Mouse (Mus musculus) lung, embryonic 15.5 days (tissue): Measurements from ENCODE around the gene Nadk. TPM values are rescaled to one million over a fixed set of nuclear protein-coding genes. Genes with fewer than 3 reads are reported as not detected.

Experiments used
- ATAC-seq: fragments of 200-750 bp; cut with Nextera tagmentation; 2 replicates; pipeline ENCODE4 v1.8.0; 2017; ENCODE audit warnings: moderate number of reproducible peaks, borderline replicate concordance; ENCODE audit not compliant: low FRiP score, low TSS enrichment; ENCODE audit errors: extremely low read depth
- H3K27ac ChIP-seq: fragments of 300-500 bp; sonication (generic); 2 replicates; pipeline ENCODE4 v1.5.1; 2015; ENCODE audit warnings: moderate library complexity, mild to moderate bottlenecking, inconsistent platforms
- H3K27me3 ChIP-seq: fragments of 300-500 bp; sonication (generic); 2 replicates; pipeline ENCODE4 v1.6.1; 2015; ENCODE audit warnings: inconsistent platforms
- H3K36me3 ChIP-seq: fragments of 300-500 bp; sonication (generic); 2 replicates; pipeline ENCODE4 v1.6.1; 2015; ENCODE audit warnings: inconsistent platforms
- H3K4me1 ChIP-seq: fragments of 300-500 bp; sonication (generic); 2 replicates; pipeline ENCODE4 v1.6.1; 2015; ENCODE audit warnings: inconsistent platforms
- H3K4me2 ChIP-seq: fragments of 300-500 bp; sonication (generic); 2 replicates; pipeline ENCODE4 v1.6.1; 2015; ENCODE audit warnings: inconsistent platforms, mild to moderate bottlenecking, moderate library complexity
- H3K4me3 ChIP-seq: fragments of 300-500 bp; sonication (generic); 2 replicates; pipeline ENCODE4 v1.5.1; 2015; ENCODE audit warnings: mild to moderate bottlenecking, inconsistent platforms
- H3K9ac ChIP-seq: fragments of 300-500 bp; sonication (generic); 2 replicates; pipeline ENCODE4 v1.6.1; 2015; ENCODE audit warnings: inconsistent platforms
- H3K9me3 ChIP-seq: fragments of 300-500 bp; sonication (generic); 2 replicates; pipeline ENCODE4 v1.6.1; 2016; ENCODE audit warnings: inconsistent platforms
- WGBS: fragments of 180-500 bp; shearing (Covaris S2); methylation state at CpG from one replicate; pipeline ENCODE4 v1.1.7; 2015; 5-methylcytosine and 5-hydroxymethylcytosine counted together
- polyA plus RNA-seq: library from polyadenylated mRNA; unstranded; fragments of >200 nt; fragmentation: Nextera tagmentation; extraction: Ambion mirVana; gene quantifications from 2 replicates; pipeline ENCODE4 v1.2.1, GENCODE M21; 2015

Nadk gene
- 76.3 and 77.6 TPM in 2 replicates for polyA plus RNA-seq

GRCm38 (mm10) chr4:155561661-155562442 lies at the start of gene Nadk:
Gene Nadk, plus strand, starts transcription at chr4:155562378.
- H3K9ac ChIP-seq: peak within 1 kb of the TSS; percentile 32
- H3K27ac ChIP-seq: peak within 1 kb of the TSS; percentile 94
- H3K27me3 ChIP-seq: no peaks in the 10 kb centered on the region
- peak within 1 kb of the TSS; percentile 91 for H3K4me3 ChIP-seq
- H3K36me3 ChIP-seq: peaks cover 36% of the 10 kb centered on the region
- WGBS: 49% methylated on average over 7 of the region's 7 CpGs
- H3K9me3 ChIP-seq: no peaks in the 10 kb centered on the region
- H3K4me2 ChIP-seq: peak within 1 kb of the TSS; percentile 89
- ATAC-seq: no peak
- H3K4me1 ChIP-seq: peaks cover 44% of the 10 kb centered on the region

- no peak for ATAC-seq
- Histone ChIP-seq H3K4me1 (no peaks in the 10 kb centered on the region; the same call in 1 of the 2 replicates), H3K36me3 (peaks cover 11% of the 10 kb centered on the region; the same call in 1 of the 2 replicates), H3K27me3 (no peaks in the 10 kb centered on the region), H3K27ac (no peak overlapping the region), H3K9me3 (no peaks in the 10 kb centered on the region), H3K9ac (no peak overlapping the region), H3K4me3 (no peak overlapping the region), H3K4me2 (no peak overlapping the region)
- 90% methylated on average over 2 of the region's 2 CpGs for WGBS
Observed at GRCm38 (mm10) chr4:155514810-155515209, 47.4 kb upstream of the Nadk start.

- 82% methylated on average over 7 of the region's 7 CpGs for WGBS
- H3K27me3 ChIP-seq: no peaks in the 10 kb centered on the region
- ATAC-seq: no peak
- no peak overlapping the region for H3K27ac ChIP-seq
- H3K36me3 ChIP-seq: peaks cover 16% of the 10 kb centered on the region; the same call in 1 of the 2 replicates
- H3K4me3 ChIP-seq: no peak overlapping the region
- H3K4me2 ChIP-seq: no peak overlapping the region
- H3K4me1 ChIP-seq: no peaks in the 10 kb centered on the region
- no peaks in the 10 kb centered on the region for H3K9me3 ChIP-seq
- H3K9ac ChIP-seq: no peak overlapping the region
Observed at GRCm38 (mm10) chr4:155517948-155518517, 44.1 kb upstream of the Nadk start.

GRCm38 (mm10) chr4:155522327-155522726 lies 39.9 kb upstream of the Nadk start:
- Histone ChIP-seq H3K4me2 (no peak overlapping the region), H3K27ac (no peak overlapping the region), H3K9me3 (no peaks in the 10 kb centered on the region), H3K4me3 (no peak overlapping the region), H3K27me3 (no peaks in the 10 kb centered on the region), H3K9ac (no peak overlapping the region), H3K4me1 (no peaks in the 10 kb centered on the region), H3K36me3 (peaks cover 12% of the 10 kb centered on the region)
- 58% methylated on average over 7 of the region's 7 CpGs for WGBS
- no peak for ATAC-seq

- Histone ChIP-seq H3K9ac (no peak overlapping the region), H3K4me2 (no peak overlapping the region), H3K4me3 (no peak overlapping the region), H3K27ac (no peak overlapping the region), H3K36me3 (peaks cover 41% of the 10 kb centered on the region), H3K9me3 (no peaks in the 10 kb centered on the region), H3K4me1 (no peaks in the 10 kb centered on the region), H3K27me3 (no peaks in the 10 kb centered on the region)
- ATAC-seq: no peak
- WGBS: 65% methylated on average over 5 of the region's 5 CpGs
Observed at GRCm38 (mm10) chr4:155525751-155526150, 36.4 kb upstream of the Nadk start.

- no peak overlapping the region for H3K4me3 ChIP-seq
- H3K36me3 ChIP-seq: peaks cover 57% of the 10 kb centered on the region
- H3K9me3 ChIP-seq: no peaks in the 10 kb centered on the region
- H3K4me1 ChIP-seq: no peaks in the 10 kb centered on the region
- no peak overlapping the region for H3K27ac ChIP-seq
- no peak for ATAC-seq
- 81% methylated on average over 3 of the region's 3 CpGs for WGBS
- no peak overlapping the region for H3K9ac ChIP-seq
- H3K4me2 ChIP-seq: no peak overlapping the region
- no peaks in the 10 kb centered on the region for H3K27me3 ChIP-seq
Observed at GRCm38 (mm10) chr4:155529294-155529693, 32.9 kb upstream of the Nadk start.

- Histone ChIP-seq H3K27me3 (no peaks in the 10 kb centered on the region), H3K4me2 (no peak overlapping the region), H3K9ac (no peak overlapping the region), H3K4me1 (no peaks in the 10 kb centered on the region), H3K36me3 (peaks cover 78% of the 10 kb centered on the region), H3K4me3 (no peak overlapping the region), H3K9me3 (no peaks in the 10 kb centered on the region), H3K27ac (no peak overlapping the region)
- 91% methylated on average over 7 of the region's 7 CpGs for WGBS
- ATAC-seq: no peak
Observed at GRCm38 (mm10) chr4:155549993-155550392, 12.2 kb upstream of the Nadk start.

- no peak for ATAC-seq
- Histone ChIP-seq H3K9me3 (no peaks in the 10 kb centered on the region), H3K27me3 (no peaks in the 10 kb centered on the region), H3K4me2 (no peak overlapping the region), H3K9ac (no peak overlapping the region), H3K36me3 (peaks cover 79% of the 10 kb centered on the region), H3K4me1 (no peaks in the 10 kb centered on the region), H3K4me3 (no peak overlapping the region), H3K27ac (no peak overlapping the region)
- 72% methylated on average over 2 of the region's 2 CpGs for WGBS
Observed at GRCm38 (mm10) chr4:155550446-155550845, 11.7 kb upstream of the Nadk start.

GRCm38 (mm10) chr4:155551073-155551472 lies 11.1 kb upstream of the Nadk start:
- no peak overlapping the region for H3K9ac ChIP-seq
- no peaks in the 10 kb centered on the region for H3K9me3 ChIP-seq
- 92% methylated on average over 4 of the region's 4 CpGs for WGBS
- H3K27ac ChIP-seq: no peak overlapping the region
- H3K4me2 ChIP-seq: no peak overlapping the region
- H3K36me3 ChIP-seq: peaks cover 80% of the 10 kb centered on the region
- no peaks in the 10 kb centered on the region for H3K27me3 ChIP-seq
- ATAC-seq: no peak
- no peaks in the 10 kb centered on the region for H3K4me1 ChIP-seq
- H3K4me3 ChIP-seq: no peak overlapping the region

GRCm38 (mm10) chr4:155552917-155553532 lies 9.2 kb upstream of the Nadk start:
- H3K27ac ChIP-seq: no peak overlapping the region
- H3K36me3 ChIP-seq: peaks cover 87% of the 10 kb centered on the region
- no peak overlapping the region for H3K9ac ChIP-seq
- no peak for ATAC-seq
- H3K4me1 ChIP-seq: no peaks in the 10 kb centered on the region
- H3K9me3 ChIP-seq: no peaks in the 10 kb centered on the region
- no peaks in the 10 kb centered on the region for H3K27me3 ChIP-seq
- H3K4me2 ChIP-seq: no peak overlapping the region
- H3K4me3 ChIP-seq: no peak overlapping the region
- 95% methylated on average over 6 of the region's 6 CpGs for WGBS

GRCm38 (mm10) chr4:155554880-155555279 lies 7.3 kb upstream of the Nadk start:
- Histone ChIP-seq H3K36me3 (peaks cover 91% of the 10 kb centered on the region), H3K27me3 (no peaks in the 10 kb centered on the region), H3K9me3 (no peaks in the 10 kb centered on the region), H3K27ac (no peak overlapping the region), H3K4me3 (no peak overlapping the region), H3K4me2 (no peak overlapping the region), H3K4me1 (0 out of 2 replicates have a peak, but pooled peaks cover under 1% of the 10 kb centered on the region), H3K9ac (no peak overlapping the region)
- 62% methylated on average over 4 of the region's 4 CpGs for WGBS
- no peak for ATAC-seq

- Histone ChIP-seq H3K27me3 (no peaks in the 10 kb centered on the region), H3K36me3 (peaks cover 91% of the 10 kb centered on the region), H3K4me1 (peaks cover 6% of the 10 kb centered on the region), H3K9ac (no peak overlapping the region), H3K4me3 (no peak overlapping the region), H3K4me2 (no peak overlapping the region), H3K9me3 (no peaks in the 10 kb centered on the region), H3K27ac (no peak overlapping the region)
- 65% methylated on average over 1 of the region's 1 CpGs for WGBS
- ATAC-seq: no peak
Observed at GRCm38 (mm10) chr4:155555464-155555863, 6.7 kb upstream of the Nadk start.
